Mouse (Mus musculus) heart, postnatal 0 days (tissue): ENCODE measurements around the gene Prelid3b.

Experiments used
- CTCF ChIP-seq: IDR thresholded peaks from 2 replicates; pipeline ENCODE4 v1.5.1; 2016; ENCODE audit warnings: antibody characterized with exemption, control low read depth, low read depth
- EP300 ChIP-seq: IDR thresholded peaks from 2 replicates; pipeline ENCODE4 v1.6.1; 2016; ENCODE audit warnings: antibody characterized with exemption, low read depth

DNA sequence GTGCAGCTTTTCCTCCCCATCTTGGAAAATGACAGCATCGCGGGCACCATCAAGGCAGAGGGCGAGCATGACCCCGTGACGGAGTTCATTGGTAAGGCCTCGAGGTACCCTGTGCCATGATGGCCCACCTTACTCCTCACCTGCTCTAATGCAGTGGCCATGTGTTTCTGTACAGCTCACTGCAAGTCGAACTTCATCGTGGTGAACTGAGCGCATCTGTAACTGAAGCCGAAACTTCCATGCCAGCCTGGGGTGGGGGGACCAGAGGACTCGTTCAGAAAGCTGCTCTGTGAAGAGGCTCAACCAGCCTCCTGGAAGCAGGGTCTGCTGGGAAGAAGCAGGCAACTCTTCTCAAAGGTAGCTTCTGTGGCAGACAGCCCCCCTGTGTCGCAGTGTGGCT is 46.0 kb downstream of the Prelid3b start:
- TF ChIP-seq CTCF (no peak), EP300 (no peak)
